Mouse (Mus musculus) retina, postnatal 7 days (tissue): Measurements from ENCODE around the gene Ly86.

ENCODE experiments used
- DNase-seq: peaks from one replicate; pipeline ENCODE4 v3.0.0-alpha.2; 2012; ENCODE audit warnings: low read depth, low spot score

Gene Ly86

GRCm38 (mm10) chr13:37458557-37458956 is 113.5 kb downstream of the Ly86 start:
- DNase-seq, result no peak

- DNase-seq, result no peak
Observed at GRCm38 (mm10) chr13:37459022-37459421, 114.0 kb downstream of the Ly86 start.

GRCm38 (mm10) chr13:37459957-37460930 is 115.2 kb downstream of the Ly86 start:
- no peak for DNase-seq

- DNase-seq, result no peak
Observed at GRCm38 (mm10) chr13:37462049-37462702, 117.2 kb downstream of the Ly86 start.

GRCm38 (mm10) chr13:37465710-37466109 is 120.7 kb downstream of the Ly86 start:
- DNase-seq, result no peak

- DNase-seq, result peak; percentile 58
Observed at GRCm38 (mm10) chr13:37467795-37468194, 122.8 kb downstream of the Ly86 start.
